Mouse (Mus musculus): Measurements from ENCODE around the gene Dgcr8. TPM values are rescaled to one million over a fixed set of nuclear protein-coding genes. Genes with fewer than 3 reads are reported as not detected.
A peak's percentile ranks its signal among the peaks of the same experiment; 100 is the strongest.

Gene Dgcr8
- polyA plus RNA-seq, 1 experiment from 2014 or later: 41.4 TPM

GRCm38 (mm10) chr16:18258221-18258620, 30.8 kb downstream of the Dgcr8 start, which contains the start of gene Gm49776:
Gene Gm49776, minus strand, starts transcription at chr16:18258321.
- ATAC-seq (ENCODE audit: low FRiP score, low TSS enrichment): no peak
- Histone ChIP-seq H3K4me1 (ENCODE audit: control insufficient read depth, insufficient read depth, low read length) (no peaks in the 10 kb centered on the region), H3K4me3 (ENCODE audit: low read length) (no peak within 1 kb of the TSS), H3K36me3 (ENCODE audit: control insufficient read depth, insufficient read depth, low read length) (peaks cover 91% of the 10 kb centered on the region), H3K9me3 (ENCODE audit: control insufficient read depth, low read length) (no peaks in the 10 kb centered on the region), H3K9ac (ENCODE audit: low read depth, low read length) (no peak within 1 kb of the TSS), H3K27me3 (ENCODE audit: control insufficient read depth, insufficient read depth, low read length) (no peaks in the 10 kb centered on the region), H3K27ac (ENCODE audit: low read depth, low read length) (no peak within 1 kb of the TSS), H3K4me2 (replicated peaks; ENCODE audit: low read depth, low read length) (no peak within 1 kb of the TSS)
- WGBS: 92% methylated on average over 2 of the region's 2 CpGs

GRCm38 (mm10) chr16:18253866-18254265, 35.2 kb downstream of the Dgcr8 start:
- no peaks in the 10 kb centered on the region for H3K9me3 ChIP-seq (ENCODE audit: control insufficient read depth, low read length)

GRCm38 (mm10) chr16:18252736-18253135, 36.3 kb downstream of the Dgcr8 start:
- Histone ChIP-seq H3K9me3 (ENCODE audit: control insufficient read depth, low read length) (no peaks in the 10 kb centered on the region), H3K27ac (ENCODE audit: low read depth, low read length) (no peak overlapping the region), H3K4me3 (ENCODE audit: low read length) (no peak overlapping the region), H3K36me3 (ENCODE audit: control insufficient read depth, insufficient read depth, low read length) (peaks cover 68% of the 10 kb centered on the region), H3K4me2 (replicated peaks; ENCODE audit: low read depth, low read length) (no peak overlapping the region), H3K27me3 (ENCODE audit: control insufficient read depth, insufficient read depth, low read length) (no peaks in the 10 kb centered on the region), H3K9ac (ENCODE audit: low read depth, low read length) (no peak overlapping the region), H3K4me1 (ENCODE audit: control insufficient read depth, insufficient read depth, low read length) (peaks cover 16% of the 10 kb centered on the region)
- no peak for ATAC-seq (ENCODE audit: low FRiP score, low TSS enrichment)
- 79% methylated on average over 6 of the region's 6 CpGs for WGBS

More at GRCm38 (mm10) chr16:18253866-18254265, 35.2 kb downstream of the Dgcr8 start:
- 100% methylated on average over 1 of the region's 1 CpGs for WGBS
- no peak overlapping the region for H3K4me2 ChIP-seq (replicated peaks; ENCODE audit: low read depth, low read length)
- no peak overlapping the region for H3K4me3 ChIP-seq (ENCODE audit: low read length)
- no peak for ATAC-seq (ENCODE audit: low FRiP score, low TSS enrichment)
- H3K36me3 ChIP-seq (ENCODE audit: control insufficient read depth, insufficient read depth, low read length): peaks cover 78% of the 10 kb centered on the region
- no peak overlapping the region for H3K9ac ChIP-seq (ENCODE audit: low read depth, low read length)
- H3K4me1 ChIP-seq (ENCODE audit: control insufficient read depth, insufficient read depth, low read length): peaks cover 16% of the 10 kb centered on the region
- no peaks in the 10 kb centered on the region for H3K27me3 ChIP-seq (ENCODE audit: control insufficient read depth, insufficient read depth, low read length)
- H3K27ac ChIP-seq (ENCODE audit: low read depth, low read length): no peak overlapping the region

GRCm38 (mm10) chr16:18250828-18251790, 37.9 kb downstream of the Dgcr8 start:
- Histone ChIP-seq H3K9me3 (ENCODE audit: control insufficient read depth, low read length) (no peaks in the 10 kb centered on the region), H3K36me3 (ENCODE audit: control insufficient read depth, insufficient read depth, low read length) (peaks cover 62% of the 10 kb centered on the region), H3K9ac (ENCODE audit: low read depth, low read length) (peak overlapping the region; percentile 14; the same call in 1 of the 2 replicates), H3K27me3 (ENCODE audit: control insufficient read depth, insufficient read depth, low read length) (no peaks in the 10 kb centered on the region), H3K4me3 (ENCODE audit: low read length) (peak overlapping the region; percentile 89; the same call in 1 of the 2 replicates), H3K4me2 (replicated peaks; ENCODE audit: low read depth, low read length) (peak overlapping the region; percentile 83), H3K4me1 (ENCODE audit: control insufficient read depth, insufficient read depth, low read length) (peaks cover 27% of the 10 kb centered on the region), H3K27ac (ENCODE audit: low read depth, low read length) (no peak overlapping the region)
- ATAC-seq (ENCODE audit: low FRiP score, low TSS enrichment): no peak
- WGBS: 66% methylated on average over 10 of the region's 10 CpGs

- no peaks in the 10 kb centered on the region for H3K9me3 ChIP-seq (ENCODE audit: control insufficient read depth, low read length)
- peak overlapping the region; percentile 89 for H3K4me3 ChIP-seq (ENCODE audit: low read length)
- peak overlapping the region; percentile 91; the same call in 1 of the 2 replicates for H3K9ac ChIP-seq (ENCODE audit: low read depth, low read length)
- H3K27ac ChIP-seq (ENCODE audit: low read depth, low read length): no peak overlapping the region
- H3K27me3 ChIP-seq (ENCODE audit: control insufficient read depth, insufficient read depth, low read length): no peaks in the 10 kb centered on the region
- H3K4me2 ChIP-seq (replicated peaks; ENCODE audit: low read depth, low read length): peak overlapping the region; percentile 83
- 68% methylated on average over 4 of the region's 4 CpGs for WGBS
- ATAC-seq (ENCODE audit: low FRiP score, low TSS enrichment): no peak
- H3K36me3 ChIP-seq (ENCODE audit: control insufficient read depth, insufficient read depth, low read length): peaks cover 63% of the 10 kb centered on the region
- H3K4me1 ChIP-seq (ENCODE audit: control insufficient read depth, insufficient read depth, low read length): peaks cover 27% of the 10 kb centered on the region
Measured at GRCm38 (mm10) chr16:18250231-18250630, 38.8 kb downstream of the Dgcr8 start.

GRCm38 (mm10) chr16:18249364-18249967, 39.6 kb downstream of the Dgcr8 start:
- H3K9ac ChIP-seq (ENCODE audit: low read depth, low read length): peak overlapping the region; percentile 91
- H3K4me2 ChIP-seq (replicated peaks; ENCODE audit: low read depth, low read length): peak overlapping the region; percentile 83
- 4% methylated on average over 27 of the region's 27 CpGs for WGBS
- H3K27me3 ChIP-seq (ENCODE audit: control insufficient read depth, insufficient read depth, low read length): no peaks in the 10 kb centered on the region
- ATAC-seq (ENCODE audit: low FRiP score, low TSS enrichment): peak; percentile 40
- peak overlapping the region; percentile 89 for H3K27ac ChIP-seq (ENCODE audit: low read depth, low read length)
- peaks cover 66% of the 10 kb centered on the region for H3K36me3 ChIP-seq (ENCODE audit: control insufficient read depth, insufficient read depth, low read length)
- no peaks in the 10 kb centered on the region for H3K9me3 ChIP-seq (ENCODE audit: control insufficient read depth, low read length)
- peaks cover 27% of the 10 kb centered on the region for H3K4me1 ChIP-seq (ENCODE audit: control insufficient read depth, insufficient read depth, low read length)
- H3K4me3 ChIP-seq (ENCODE audit: low read length): peak overlapping the region; percentile 89

GRCm38 (mm10) chr16:18248433-18249363, 40.3 kb downstream of the Dgcr8 start, which contains the start of the genes Trmt2a and Ranbp1:
Gene Trmt2a, plus strand, starts transcription at chr16:18248679.
Gene Ranbp1, minus strand, starts transcription at chr16:18248732.
- Histone ChIP-seq H3K36me3 (ENCODE audit: control insufficient read depth, insufficient read depth, low read length) (peaks cover 66% of the 10 kb centered on the region), H3K4me3 (ENCODE audit: low read length) (peak within 1 kb of the TSS; percentile 89), H3K9ac (ENCODE audit: low read depth, low read length) (peak within 1 kb of the TSS; percentile 91), H3K27ac (ENCODE audit: low read depth, low read length) (peak within 1 kb of the TSS; percentile 92), H3K4me1 (ENCODE audit: control insufficient read depth, insufficient read depth, low read length) (peaks cover 27% of the 10 kb centered on the region), H3K4me2 (replicated peaks; ENCODE audit: low read depth, low read length) (peak within 1 kb of the TSS; percentile 83), H3K27me3 (ENCODE audit: control insufficient read depth, insufficient read depth, low read length) (no peaks in the 10 kb centered on the region), H3K9me3 (ENCODE audit: control insufficient read depth, low read length) (no peaks in the 10 kb centered on the region)
- peak; percentile 96 for ATAC-seq (ENCODE audit: low FRiP score, low TSS enrichment)
- under 1% methylated on average over 95 of the region's 102 CpGs for WGBS

Data from kidney, embryonic 14.5 days (tissue).